Mouse (Mus musculus) left cerebral cortex, postnatal 10 days (tissue): ENCODE measurements around the gene Gm45837. TPM values are rescaled to one million over a fixed set of nuclear protein-coding genes. Genes with fewer than 3 reads are reported as not detected.

Experiments used
- DNase-seq, 2 experiments: peaks; one replicate each; pipeline ENCODE4 v3.0.0; 2021 to 2022; ENCODE audit warnings: low spot score in 2 of 2, mixed read lengths in 1 of 2; ENCODE audit errors: extremely low spot score in 1 of 2
- intact Hi-C: fragments of 180-260 bp; cut with DNase I; formaldehyde crosslinking; loops from one replicate; pipeline ENCODE4 v1.15.1; 2025
- total RNA-seq, 2 experiments: library from RNA; stranded (reverse); gene quantifications; 2 replicates each; pipeline ENCODE4 v1.2.3; 2021

Gene Gm45837
- total RNA-seq, 2 experiments from 2014 or later = 1.1 to 1.8 TPM

GRCm38 (mm10) chr7:101458278-101458781, 47.6 kb downstream of the Gm45837 start:
- no peak for DNase-seq
- intact Hi-C loops = no loop called here

GRCm38 (mm10) chr7:101459305-101459813, 48.7 kb downstream of the Gm45837 start:
- intact Hi-C loops = no loop called here
- DNase-seq = no peak

GRCm38 (mm10) chr7:101459923-101460607, 49.4 kb downstream of the Gm45837 start:
- intact Hi-C loops = no loop called here
- DNase-seq = no peak

- peak; percentile 69 to 79 for DNase-seq
- intact Hi-C loops = no loop called here
Observed at GRCm38 (mm10) chr7:101460608-101460957, 49.9 kb downstream of the Gm45837 start.

GRCm38 (mm10) chr7:101461571-101461970, 50.9 kb downstream of the Gm45837 start:
- DNase-seq = no peak
- intact Hi-C loops = no loop called here

- peak; percentile 70 to 76 for DNase-seq
- intact Hi-C loops = no loop called here
Observed at GRCm38 (mm10) chr7:101462327-101463068, 51.8 kb downstream of the Gm45837 start.

GRCm38 (mm10) chr7:101463665-101464271, 53.1 kb downstream of the Gm45837 start:
- intact Hi-C loops = no loop called here
- no peak for DNase-seq

- intact Hi-C loops = no loop called here
- DNase-seq = no peak
Observed at GRCm38 (mm10) chr7:101464927-101465326, 54.2 kb downstream of the Gm45837 start.

GRCm38 (mm10) chr7:101465392-101465791, 54.7 kb downstream of the Gm45837 start:
- intact Hi-C loops = no loop called here
- peak in 1 of 2 experiments; percentile 86 for DNase-seq

GRCm38 (mm10) chr7:101465850-101466580, 55.3 kb downstream of the Gm45837 start:
- DNase-seq = no peak
- intact Hi-C loops = no loop called here

- no peak for DNase-seq
- intact Hi-C loops = no loop called here
Observed at GRCm38 (mm10) chr7:101466581-101467081, 55.9 kb downstream of the Gm45837 start.

- intact Hi-C loops = no loop called here
- DNase-seq = no peak
Observed at GRCm38 (mm10) chr7:101471423-101471822, 60.7 kb downstream of the Gm45837 start.

GRCm38 (mm10) chr7:101471968-101472480, 61.3 kb downstream of the Gm45837 start:
- intact Hi-C loops = no loop called here
- DNase-seq = no peak

GRCm38 (mm10) chr7:101472598-101473558, 62.2 kb downstream of the Gm45837 start:
- DNase-seq = no peak
- intact Hi-C loops = no loop called here

GRCm38 (mm10) chr7:101474399-101474811, 63.7 kb downstream of the Gm45837 start:
- no peak for DNase-seq
- intact Hi-C loops = no loop called here

GRCm38 (mm10) chr7:101476028-101476427, 65.3 kb downstream of the Gm45837 start:
- intact Hi-C loops = no loop called here
- DNase-seq = no peak

- intact Hi-C loops = no loop called here
- no peak for DNase-seq
Observed at GRCm38 (mm10) chr7:101476493-101476892, 65.8 kb downstream of the Gm45837 start.
